Mouse (Mus musculus) spleen, adult 2 months (tissue): ENCODE data around the gene Foxo3.

Experiments
- CTCF ChIP-seq: fragments of 200-500 bp; IDR thresholded peaks from 2 replicates; pipeline ENCODE4 v1.5.1; 2011; ENCODE audit warnings: mild to moderate bottlenecking, inconsistent platforms; ENCODE audit not compliant: insufficient read depth, insufficient read length, insufficient replicate concordance; ENCODE audit errors: extremely low read depth
- POLR2A ChIP-seq: fragments of 200-500 bp; IDR thresholded peaks from 2 replicates; pipeline ENCODE4 v1.6.1; 2011; ENCODE audit warnings: low read depth, low read length, inconsistent platforms

GRCm38 (mm10) chr10:42262061-42262460 is 14.5 kb downstream of the Foxo3 start:
- no peak for TF ChIP-seq POLR2A
- TF ChIP-seq CTCF = no peak
